Mouse (Mus musculus): ENCODE data around the gene Slc43a1. TPM values are rescaled to one million over a fixed set of nuclear protein-coding genes. Genes with fewer than 3 reads are reported as not detected.

Gene Slc43a1
- polyA plus RNA-seq, 1 experiment from 2014 or later: 2.5 TPM

DNA sequence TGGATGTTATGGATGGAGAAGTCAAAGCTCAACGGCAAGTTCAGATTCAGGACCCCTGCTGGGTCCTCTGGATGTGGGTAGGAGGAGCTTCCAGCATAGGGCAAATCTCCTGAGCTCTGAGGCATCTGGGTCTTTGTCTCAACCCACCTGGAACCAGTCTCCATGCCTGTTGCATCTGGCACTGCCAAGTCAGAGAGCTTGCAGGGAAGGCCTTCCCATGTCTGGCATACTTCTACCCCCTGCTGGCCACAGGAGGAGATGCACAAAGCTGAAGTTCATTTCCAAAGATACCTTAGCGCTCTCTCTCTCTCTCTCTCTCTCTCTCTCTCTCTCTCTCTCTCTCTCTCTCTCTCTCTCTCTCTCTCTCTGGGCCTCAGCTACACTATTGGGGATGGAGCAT lies 17.1 kb downstream of the Slc43a1 start:
- no peak overlapping the region for H3K4me2 ChIP-seq
- peak; percentile 49; the same call in 1 of the 2 replicates for ATAC-seq (ENCODE audit: low FRiP score)
- no peak overlapping the region for H3K4me3 ChIP-seq
- H3K27me3 ChIP-seq: no peaks in the 10 kb centered on the region
- no peak overlapping the region for H3K27ac ChIP-seq
- no peak overlapping the region for H3K9ac ChIP-seq
- no peaks in the 10 kb centered on the region; the same call in 1 of the 2 replicates for H3K36me3 ChIP-seq
- peaks cover 6% of the 10 kb centered on the region for H3K4me1 ChIP-seq (replicated peaks)
- WGBS: 73% methylated on average over 2 of the region's 2 CpGs
- H3K9me3 ChIP-seq: no peaks in the 10 kb centered on the region

- Histone ChIP-seq H3K36me3 (no peaks in the 10 kb centered on the region; the same call in 1 of the 2 replicates), H3K4me1 (replicated peaks) (no peaks in the 10 kb centered on the region), H3K9ac (no peak overlapping the region), H3K27ac (no peak overlapping the region), H3K4me3 (no peak overlapping the region), H3K4me2 (no peak overlapping the region), H3K27me3 (no peaks in the 10 kb centered on the region), H3K9me3 (no peaks in the 10 kb centered on the region)
- ATAC-seq (ENCODE audit: low FRiP score): no peak
- WGBS: 94% methylated on average over 1 of the region's 1 CpGs
Observed at GRCm38 (mm10) chr2:84858551-84858950, 19.9 kb downstream of the Slc43a1 start.

DNA sequence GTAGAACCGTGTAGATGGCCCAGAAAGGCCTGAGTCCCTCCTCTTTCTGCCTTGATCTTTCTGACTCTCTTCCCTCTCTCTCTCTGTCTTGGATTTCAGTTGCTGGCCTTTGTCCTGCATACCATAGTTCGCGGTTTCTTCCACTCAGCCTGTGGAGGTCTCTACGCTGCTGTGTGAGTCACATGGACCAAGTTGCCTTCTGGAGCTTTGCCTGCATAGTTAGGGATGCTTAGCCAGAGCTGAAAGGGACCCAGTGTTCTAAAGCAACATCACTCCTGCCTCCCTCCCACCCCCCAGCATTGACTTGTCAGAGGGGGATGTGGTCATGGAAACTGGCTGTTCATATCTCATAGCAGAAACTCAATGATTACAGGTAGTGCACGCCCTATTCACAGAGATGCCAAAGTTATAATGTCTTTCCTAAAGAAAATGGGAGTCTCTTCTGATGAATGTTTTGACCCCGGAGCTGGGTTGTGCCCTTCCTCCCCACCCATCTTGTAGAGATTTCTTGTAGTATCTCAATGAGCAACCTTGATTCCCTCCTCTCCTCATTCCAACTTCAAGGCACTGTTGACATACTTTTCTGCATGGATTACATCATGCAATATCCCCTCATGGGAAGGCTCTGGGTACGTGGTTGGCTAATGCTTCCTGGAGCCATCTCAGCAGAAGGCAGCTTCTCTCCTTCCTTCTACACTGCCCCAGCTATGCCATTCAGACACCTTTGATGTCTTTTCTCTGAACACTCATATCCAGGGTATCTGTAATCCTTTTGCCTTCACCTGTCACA lies 21.5 kb downstream of the Slc43a1 start:
- Histone ChIP-seq H3K9ac (no peak overlapping the region), H3K9me3 (no peaks in the 10 kb centered on the region), H3K4me2 (no peak overlapping the region), H3K36me3 (no peaks in the 10 kb centered on the region; the same call in 1 of the 2 replicates), H3K4me1 (replicated peaks) (no peaks in the 10 kb centered on the region), H3K27ac (no peak overlapping the region), H3K4me3 (no peak overlapping the region), H3K27me3 (peaks cover 5% of the 10 kb centered on the region; the same call in 1 of the 2 replicates)
- 83% methylated on average over 7 of the region's 7 CpGs for WGBS
- ATAC-seq (ENCODE audit: low FRiP score): no peak

DNA sequence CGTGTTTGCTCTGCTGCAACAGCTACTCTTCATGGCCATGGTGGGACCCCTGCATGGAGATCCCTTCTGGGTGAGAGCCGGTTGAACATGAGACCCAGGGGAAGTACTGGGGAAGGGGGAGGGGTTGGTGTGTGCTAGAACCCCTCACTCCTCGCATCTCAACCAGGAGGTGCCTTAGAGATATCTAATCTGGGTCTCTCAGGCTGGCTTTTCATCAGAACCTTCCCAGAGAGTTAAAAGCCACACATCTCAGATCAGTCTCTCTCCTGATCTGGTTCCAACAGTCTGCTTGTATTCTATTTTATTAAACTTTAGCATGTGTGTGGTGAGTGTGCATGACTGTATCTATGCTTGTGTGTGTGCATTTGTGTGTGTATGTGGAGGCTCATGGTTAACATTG lies 22.8 kb downstream of the Slc43a1 start:
- H3K4me1 ChIP-seq (replicated peaks): peaks cover 10% of the 10 kb centered on the region
- H3K4me3 ChIP-seq: no peak overlapping the region
- ATAC-seq (ENCODE audit: low FRiP score): no peak
- H3K27me3 ChIP-seq: peaks cover 16% of the 10 kb centered on the region
- H3K27ac ChIP-seq: no peak overlapping the region
- no peak overlapping the region for H3K4me2 ChIP-seq
- 89% methylated on average over 3 of the region's 3 CpGs for WGBS
- no peaks in the 10 kb centered on the region; the same call in 1 of the 2 replicates for H3K36me3 ChIP-seq
- no peak overlapping the region for H3K9ac ChIP-seq
- H3K9me3 ChIP-seq: no peaks in the 10 kb centered on the region

DNA sequence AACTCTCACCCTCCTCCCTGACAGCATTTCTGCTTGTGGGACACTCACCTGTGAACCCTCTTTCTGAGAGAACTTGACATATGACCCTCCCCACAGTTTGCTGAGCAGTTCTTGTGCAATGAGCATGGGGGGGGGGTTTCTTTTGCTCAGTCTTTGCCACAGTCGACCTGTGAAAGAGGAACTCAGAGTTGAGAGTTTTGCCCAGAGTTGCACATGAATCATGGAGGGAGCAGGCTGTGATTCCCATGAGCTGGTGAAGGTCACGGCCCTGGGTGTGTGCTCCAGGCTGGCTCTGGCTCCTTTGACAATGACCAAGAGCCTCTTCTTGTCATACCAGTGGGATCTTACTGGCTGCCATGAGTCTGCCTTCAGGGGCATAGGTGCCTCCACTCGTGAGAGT lies 23.6 kb downstream of the Slc43a1 start:
- no peak overlapping the region for H3K27ac ChIP-seq
- peaks cover 11% of the 10 kb centered on the region for H3K4me1 ChIP-seq (replicated peaks)
- H3K9ac ChIP-seq: no peak overlapping the region
- no peaks in the 10 kb centered on the region for H3K9me3 ChIP-seq
- 89% methylated on average over 3 of the region's 3 CpGs for WGBS
- peaks cover 24% of the 10 kb centered on the region for H3K27me3 ChIP-seq
- H3K4me3 ChIP-seq: no peak overlapping the region
- no peak for ATAC-seq (ENCODE audit: low FRiP score)
- H3K4me2 ChIP-seq: no peak overlapping the region
- H3K36me3 ChIP-seq: no peaks in the 10 kb centered on the region; the same call in 1 of the 2 replicates

GRCm38 (mm10) chr2:84865616-84866571 lies 27.2 kb downstream of the Slc43a1 start:
- Histone ChIP-seq H3K27ac (no peak overlapping the region), H3K9me3 (no peaks in the 10 kb centered on the region), H3K4me1 (replicated peaks) (peaks cover 11% of the 10 kb centered on the region), H3K36me3 (no peaks in the 10 kb centered on the region), H3K4me3 (peak overlapping the region; percentile 44), H3K9ac (peak overlapping the region; percentile 72), H3K27me3 (peaks cover 61% of the 10 kb centered on the region), H3K4me2 (peak overlapping the region; percentile 78)
- peak; percentile 53 for ATAC-seq (ENCODE audit: low FRiP score)
- WGBS: 1% methylated on average over 45 of the region's 47 CpGs

DNA sequence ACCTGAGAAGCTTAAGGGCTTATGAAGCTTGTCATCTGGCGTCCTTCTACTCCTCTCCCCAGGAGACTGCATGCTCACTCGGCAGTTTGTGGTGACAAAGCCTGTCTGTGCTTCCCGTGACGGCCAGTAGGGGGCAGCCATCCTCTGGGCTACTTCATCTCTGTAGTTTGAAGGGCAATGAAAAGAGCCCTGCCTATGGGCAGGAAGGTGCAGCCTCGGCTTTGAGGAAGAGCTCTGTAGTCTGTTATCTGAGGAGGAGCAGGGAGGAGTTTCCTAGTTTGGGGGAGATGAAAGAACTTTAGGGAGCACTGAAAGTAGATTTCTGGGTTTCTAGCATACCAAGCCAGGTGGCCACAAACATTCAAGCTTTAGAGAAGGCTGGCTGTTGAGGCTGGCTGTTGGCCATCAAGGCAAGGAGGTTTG lies 29.9 kb downstream of the Slc43a1 start:
- H3K4me2 ChIP-seq: no peak overlapping the region
- H3K9me3 ChIP-seq: no peaks in the 10 kb centered on the region
- H3K4me1 ChIP-seq (replicated peaks): peaks cover 25% of the 10 kb centered on the region
- WGBS: 9% methylated on average over 5 of the region's 5 CpGs
- H3K27me3 ChIP-seq: peaks cover 87% of the 10 kb centered on the region
- H3K27ac ChIP-seq: no peak overlapping the region
- ATAC-seq (ENCODE audit: low FRiP score): no peak
- no peak overlapping the region for H3K4me3 ChIP-seq
- H3K36me3 ChIP-seq: no peaks in the 10 kb centered on the region
- no peak overlapping the region for H3K9ac ChIP-seq

- 78% methylated on average over 2 of the region's 2 CpGs for WGBS
- no peaks in the 10 kb centered on the region for H3K36me3 ChIP-seq
- no peak overlapping the region for H3K9ac ChIP-seq
- H3K4me2 ChIP-seq: no peak overlapping the region
- H3K27ac ChIP-seq: no peak overlapping the region
- peaks cover 92% of the 10 kb centered on the region for H3K27me3 ChIP-seq
- H3K4me1 ChIP-seq (replicated peaks): peaks cover 25% of the 10 kb centered on the region
- H3K4me3 ChIP-seq: no peak overlapping the region
- no peaks in the 10 kb centered on the region for H3K9me3 ChIP-seq
- ATAC-seq (ENCODE audit: low FRiP score): no peak
Observed at GRCm38 (mm10) chr2:84868977-84869376, 30.3 kb downstream of the Slc43a1 start.

DNA sequence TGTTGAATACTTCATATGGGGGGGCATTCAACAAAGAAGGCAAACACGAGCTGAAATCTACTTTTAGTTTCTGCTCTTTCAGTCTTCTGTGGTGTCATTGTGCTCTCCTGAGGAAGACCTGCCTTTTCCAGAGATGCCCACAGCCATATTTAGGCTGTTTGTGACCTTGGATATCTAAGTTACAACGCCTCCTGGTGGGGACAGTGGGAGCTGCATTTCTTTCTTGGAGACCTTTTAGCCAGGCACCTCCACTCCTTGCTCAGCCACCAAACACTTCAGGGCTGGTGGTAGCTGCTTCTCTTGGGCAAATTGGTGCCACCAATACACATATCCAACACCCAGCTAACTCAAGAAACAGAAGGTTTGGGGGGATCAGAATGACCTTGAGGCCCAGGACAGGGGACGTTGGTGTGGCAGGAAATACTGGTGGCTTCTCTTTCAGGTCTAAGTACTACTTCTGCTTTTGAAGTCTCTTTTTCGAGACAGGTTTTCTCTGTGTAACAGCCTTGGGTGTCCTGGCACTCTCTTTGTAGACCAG lies 32.0 kb downstream of the Slc43a1 start:
- H3K36me3 ChIP-seq: no peaks in the 10 kb centered on the region
- no peak overlapping the region for H3K27ac ChIP-seq
- H3K4me1 ChIP-seq (replicated peaks): peaks cover 23% of the 10 kb centered on the region
- H3K9ac ChIP-seq: no peak overlapping the region
- 74% methylated on average over 4 of the region's 4 CpGs for WGBS
- peaks cover 99% of the 10 kb centered on the region for H3K27me3 ChIP-seq
- no peaks in the 10 kb centered on the region for H3K9me3 ChIP-seq
- H3K4me3 ChIP-seq: no peak overlapping the region
- no peak for ATAC-seq (ENCODE audit: low FRiP score)
- no peak overlapping the region for H3K4me2 ChIP-seq

- Histone ChIP-seq H3K4me1 (replicated peaks) (peaks cover 14% of the 10 kb centered on the region), H3K4me2 (peak overlapping the region; percentile 82), H3K4me3 (peak overlapping the region; percentile 49), H3K9ac (peak overlapping the region; percentile 58), H3K36me3 (no peaks in the 10 kb centered on the region), H3K27me3 (peaks cover 99% of the 10 kb centered on the region), H3K9me3 (no peaks in the 10 kb centered on the region), H3K27ac (no peak overlapping the region)
- ATAC-seq (ENCODE audit: low FRiP score): peak; percentile 65
- WGBS: 2% methylated on average over 69 of the region's 78 CpGs
Observed at GRCm38 (mm10) chr2:84872105-84872716, 33.6 kb downstream of the Slc43a1 start.

DNA sequence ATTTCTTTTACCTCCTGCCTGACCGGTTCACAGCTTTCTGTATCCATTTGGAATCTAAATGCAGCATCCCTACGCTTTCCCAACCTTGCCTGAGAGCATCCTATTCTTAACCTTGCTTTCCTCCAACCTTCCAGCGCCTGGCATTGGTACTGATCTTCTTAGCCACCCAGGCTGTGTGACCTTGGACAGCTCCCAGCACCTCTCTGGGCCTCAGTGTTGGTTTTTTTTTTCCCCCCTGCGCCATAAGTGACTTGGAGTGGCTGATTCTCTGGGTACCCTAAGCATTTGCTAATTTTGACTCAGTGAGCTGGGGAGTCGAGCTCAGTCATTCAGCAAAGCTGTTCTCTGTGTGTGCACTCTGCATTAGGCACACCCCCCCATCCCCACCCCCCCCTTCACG lies 37.2 kb downstream of the Slc43a1 start:
- peaks cover 14% of the 10 kb centered on the region for H3K4me1 ChIP-seq (replicated peaks)
- WGBS: 55% methylated on average over 6 of the region's 6 CpGs
- H3K9ac ChIP-seq: no peak overlapping the region

DNA sequence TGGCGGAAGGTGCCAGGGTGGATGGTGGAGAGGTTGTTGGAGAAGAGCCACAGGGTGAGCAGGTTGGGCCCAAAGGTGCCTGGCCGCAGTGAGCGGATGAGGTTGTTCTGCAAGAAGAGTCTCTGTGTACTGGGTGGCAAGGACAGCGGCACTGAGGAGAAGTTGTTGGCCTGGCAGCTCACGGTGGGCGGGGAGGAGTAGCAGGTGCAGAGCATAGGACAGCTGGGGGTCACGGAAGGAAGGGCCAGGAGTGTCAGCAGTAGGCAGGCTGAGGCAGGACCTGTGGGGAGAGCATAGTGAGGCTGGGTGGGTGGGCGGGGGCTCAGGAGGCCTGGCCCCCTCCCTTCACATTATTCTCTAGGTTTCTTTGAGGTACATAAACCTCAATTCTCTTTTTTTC lies 41.9 kb downstream of the Slc43a1 start:
- Histone ChIP-seq H3K9me3 (no peaks in the 10 kb centered on the region), H3K4me2 (no peak overlapping the region), H3K4me3 (no peak overlapping the region), H3K9ac (no peak overlapping the region), H3K4me1 (replicated peaks) (peaks cover 24% of the 10 kb centered on the region), H3K36me3 (no peaks in the 10 kb centered on the region), H3K27ac (no peak overlapping the region), H3K27me3 (peaks cover 80% of the 10 kb centered on the region)
- WGBS: 83% methylated on average over 8 of the region's 8 CpGs
- no peak for ATAC-seq (ENCODE audit: low FRiP score)

More for the DNA sequence above, 37.2 kb downstream of the Slc43a1 start:
- H3K36me3 ChIP-seq: no peaks in the 10 kb centered on the region
- no peak for ATAC-seq (ENCODE audit: low FRiP score)
- H3K4me2 ChIP-seq: no peak overlapping the region
- H3K27ac ChIP-seq: no peak overlapping the region
- H3K4me3 ChIP-seq: no peak overlapping the region
- no peaks in the 10 kb centered on the region for H3K9me3 ChIP-seq
- peaks cover 80% of the 10 kb centered on the region for H3K27me3 ChIP-seq

Data from hindbrain, embryonic 13.5 days (tissue).